13 mouse cellular contexts compared by ENCODE assay signal in genomic region chr9:60715828-60716227, GRCm38 (mm10). TPM values are rescaled to one million over a fixed set of nuclear protein-coding genes. Genes with fewer than 3 reads are reported as not detected.
DNase-seq lines count a peak whose midpoint lies in the region; ATAC-seq and TF ChIP-seq lines count a peak whose summit lies in the region.
"Had no signal": no experiment of that assay in that cellular context is flagged by ENCODE, and none has a peak within 500 bp of the region (broad histone marks: within the 10 kb centered on the region; RNA-seq: fewer than 3 reads in every experiment).

No protein-coding gene starts in this region.

- peaks cover 6% of the 10 kb centered on the region; the same call in 1 of the 2 replicates for H3K4me1 ChIP-seq in cerebellum, adult 2 months (ENCODE audit: control insufficient read depth, insufficient read depth, low read length)
- peaks cover 7% of the 10 kb centered on the region; the same call in 1 of the 2 replicates for H3K4me1 ChIP-seq in cortical plate, adult 2 months (ENCODE audit: control insufficient read depth, insufficient read depth, low read length)
- H3K4me1 ChIP-seq in liver, embryonic 11.5 days (replicated peaks; ENCODE audit: control insufficient read depth, insufficient read depth, low read length), result no peaks in the 10 kb centered on the region

- H3K27me3 ChIP-seq in cerebellum, adult 2 months (ENCODE audit: control insufficient read depth, insufficient read depth, low read length), result no peaks in the 10 kb centered on the region
- H3K27me3 ChIP-seq in liver, embryonic 11.5 days (replicated peaks; ENCODE audit: control insufficient read depth, insufficient read depth, low read length), result peaks cover 26% of the 10 kb centered on the region
- H3K27me3 ChIP-seq: embryonic facial prominence, embryonic 12.5 days had no signal

- no peak overlapping the region for H3K9ac ChIP-seq in liver, embryonic 11.5 days (ENCODE audit: low read depth, low read length)
- H3K9ac ChIP-seq: embryonic facial prominence, embryonic 12.5 days; heart, embryonic 13.5 days had no signal

- peak; percentile 47; the same call in 1 of the 2 replicates for TF ChIP-seq CTCF in cerebellum, adult 2 months (IDR thresholded peaks at IDR 0.05; ENCODE audit: borderline replicate concordance, insufficient read depth, low read depth, low read length)
- TF ChIP-seq CTCF in cortical plate, adult 2 months (IDR thresholded peaks at IDR 0.05; ENCODE audit: extremely low read depth, insufficient read depth, low read length), result peak; percentile 26; the same call in 1 of the 2 replicates

- no peak overlapping the region for H3K27ac ChIP-seq in cerebellum, adult 2 months (ENCODE audit: insufficient read depth, low read length)
- no peak overlapping the region for H3K27ac ChIP-seq in cortical plate, adult 2 months (ENCODE audit: insufficient read depth, low read length)
- H3K27ac ChIP-seq in liver, embryonic 11.5 days (ENCODE audit: low read depth, low read length), result no peak overlapping the region
- H3K27ac ChIP-seq: embryonic facial prominence, embryonic 12.5 days; heart, embryonic 13.5 days had no signal

- no peak overlapping the region for H3K4me3 ChIP-seq in cerebellum, adult 2 months (replicated peaks; ENCODE audit: insufficient read depth, low read depth, low read length)
- no peak overlapping the region for H3K4me3 ChIP-seq in cortical plate, adult 2 months (ENCODE audit: insufficient read depth, low read length)
- H3K4me3 ChIP-seq in liver, embryonic 11.5 days (ENCODE audit: low read depth, low read length), result no peak overlapping the region
- H3K4me3 ChIP-seq: embryonic facial prominence, embryonic 12.5 days; heart, embryonic 13.5 days; megakaryocyte, embryonic 14.5 days had no signal

- H3K4me2 ChIP-seq in liver, embryonic 11.5 days, result no peak overlapping the region
- H3K4me2 ChIP-seq: embryonic facial prominence, embryonic 12.5 days; heart, embryonic 13.5 days had no signal

- no peak for DNase-seq in cerebellum, adult 2 months
- no peak for DNase-seq in cerebellum, postnatal 25 days
- peak; percentile 26 for DNase-seq in kidney, postnatal 14 days
- no peak for DNase-seq in kidney, adult 18-20 months
- DNase-seq in A20 (ENCODE audit: low read depth, low spot score), result peak; percentile 6
- DNase-seq in liver, embryonic 11.5 days (ENCODE audit: low spot score), result no peak
- DNase-seq in adrenal gland, postnatal 4 days (ENCODE audit: low spot score in 2 of 2), result no peak
- DNase-seq: gastrocnemius, postnatal 10 days had no signal

- TF ChIP-seq POLR2A in cerebellum, adult 2 months (IDR thresholded peaks at IDR 0.05; ENCODE audit: borderline replicate concordance, insufficient read depth, low read length), result no peak
- no peak for TF ChIP-seq POLR2A in cortical plate, adult 2 months (IDR thresholded peaks at IDR 0.05; ENCODE audit: extremely low read depth, insufficient read depth, low read length)

- no peaks in the 10 kb centered on the region for H3K9me3 ChIP-seq in liver, embryonic 11.5 days (ENCODE audit: control insufficient read depth, low read length)
- H3K9me3 ChIP-seq: embryonic facial prominence, embryonic 12.5 days; heart, embryonic 13.5 days had no signal

- WGBS in cerebellum, adult 2 months, result 35% methylated on average over 5 of the region's 5 CpGs
- WGBS in liver, embryonic 11.5 days, result 63% methylated on average over 5 of the region's 5 CpGs

- H3K36me3 ChIP-seq in liver, embryonic 11.5 days (ENCODE audit: control insufficient read depth, insufficient read depth, low read length), result no peaks in the 10 kb centered on the region
- H3K36me3 ChIP-seq: embryonic facial prominence, embryonic 12.5 days; heart, embryonic 13.5 days had no signal

- ATAC-seq in liver, embryonic 11.5 days (replicated peaks; ENCODE audit: low FRiP score), result no peak

RNA-seq across cellular contexts. Expression of gene Larp6, which starts 3.0 kb away (rescaled TPM):
- 44.9 and 46.0 TPM in 2 replicates for polyA plus RNA-seq in cerebellum, adult 2 months (2012; rRNA removed)
- polyA plus RNA-seq in cortical plate, adult 2 months (2012; rRNA removed), result 35.8 and 37.0 TPM in 2 replicates
- 0.31 and 0.38 TPM in 2 replicates for polyA plus RNA-seq in liver, embryonic 11.5 days (2014; fragmentation: Nextera tagmentation; extraction: Ambion mirVana)
- total RNA-seq in adrenal gland, postnatal 4 days (2021), result 1 to 10 TPM; 3.8 to 4.1 TPM
- total RNA-seq: liver, adult 2 months had no signal
- polyA plus RNA-seq: liver, adult 2 months had no signal

RNA-seq across cellular contexts. Expression of gene Lrrc49, which starts 27.9 kb away (rescaled TPM):
- polyA plus RNA-seq in cerebellum, adult 2 months (2012; rRNA removed), result 146 and 163 TPM in 2 replicates
- 70.3 and 73.5 TPM in 2 replicates for polyA plus RNA-seq in cortical plate, adult 2 months (2012; rRNA removed)
- polyA plus RNA-seq in liver, embryonic 11.5 days (2014; fragmentation: Nextera tagmentation; extraction: Ambion mirVana), result 4.3 and 4.4 TPM in 2 replicates
- 10 to 100 TPM; 38.0 to 39.5 TPM for total RNA-seq in adrenal gland, postnatal 4 days (2021)

Comparison
In these comparisons a context has a peak if more than half of its experiments do, and no peak if none do; other contexts are left out.
1. DNase-seq: peak in kidney, postnatal 14 days (single experiment) and A20 (single experiment); none in cerebellum, adult 2 months (0 of 2), cerebellum, postnatal 25 days (0 of 2), kidney, adult 18-20 months (single experiment), liver, embryonic 11.5 days (single experiment) and adrenal gland, postnatal 4 days (0 of 2).
2. RNA of gene Larp6, which starts 3.0 kb away (polyA plus RNA-seq): 44.9 to 46.0 TPM in cerebellum, adult 2 months and 35.8 to 37.0 TPM in cortical plate, adult 2 months; 0.31 to 0.38 TPM in liver, embryonic 11.5 days; every median in the first group is over 10 times any median in the second.
3. RNA of gene Lrrc49, which starts 27.9 kb away (polyA plus RNA-seq): 146 to 163 TPM in cerebellum, adult 2 months and 70.3 to 73.5 TPM in cortical plate, adult 2 months; 4.3 to 4.4 TPM in liver, embryonic 11.5 days; every median in the first group is over 10 times any median in the second.